Mouse (Mus musculus): Measurements from ENCODE around the gene Calm3.

- TF ChIP-seq ZNF384 (IDR thresholded peaks at IDR 0.05; ENCODE audit: low read depth, low read length) (no peak), CTCF (conservative IDR thresholded peaks at IDR 0.05 in 1 of 2, IDR thresholded peaks at IDR 0.05 in 1 of 2; ENCODE audit: low read depth in 2 of 2, low read length in 2 of 2) (no peak), MAX (IDR thresholded peaks at IDR 0.05; ENCODE audit: low read length) (no peak), POLR2A (IDR thresholded peaks at IDR 0.05; ENCODE audit: low read depth, low read length) (no peak), CHD2 (IDR thresholded peaks at IDR 0.05; ENCODE audit: low read length) (no peak), ELF1 (IDR thresholded peaks at IDR 0.05; ENCODE audit: low read depth, low read length) (no peak), TBP (conservative IDR thresholded peaks at IDR 0.05; ENCODE audit: low read depth, low read length) (no peak)
Observed at GRCm38 (mm10) chr7:16909909-16910308, 14.0 kb downstream of the Calm3 start.

All from CH12.LX (cell line).